Mouse (Mus musculus) hindlimb bud, embryonic 11.5 days (tissue): ENCODE measurements around the gene Smad5.
A peak's percentile ranks its signal among the peaks of the same experiment; 100 is the strongest.

Source experiments
- DNase-seq: peaks from one replicate; pipeline ENCODE4 v3.0.0-alpha.2; 2012; ENCODE audit warnings: low read depth, low spot score; ENCODE audit errors: extremely low spot score

The Smad5 gene

DNA sequence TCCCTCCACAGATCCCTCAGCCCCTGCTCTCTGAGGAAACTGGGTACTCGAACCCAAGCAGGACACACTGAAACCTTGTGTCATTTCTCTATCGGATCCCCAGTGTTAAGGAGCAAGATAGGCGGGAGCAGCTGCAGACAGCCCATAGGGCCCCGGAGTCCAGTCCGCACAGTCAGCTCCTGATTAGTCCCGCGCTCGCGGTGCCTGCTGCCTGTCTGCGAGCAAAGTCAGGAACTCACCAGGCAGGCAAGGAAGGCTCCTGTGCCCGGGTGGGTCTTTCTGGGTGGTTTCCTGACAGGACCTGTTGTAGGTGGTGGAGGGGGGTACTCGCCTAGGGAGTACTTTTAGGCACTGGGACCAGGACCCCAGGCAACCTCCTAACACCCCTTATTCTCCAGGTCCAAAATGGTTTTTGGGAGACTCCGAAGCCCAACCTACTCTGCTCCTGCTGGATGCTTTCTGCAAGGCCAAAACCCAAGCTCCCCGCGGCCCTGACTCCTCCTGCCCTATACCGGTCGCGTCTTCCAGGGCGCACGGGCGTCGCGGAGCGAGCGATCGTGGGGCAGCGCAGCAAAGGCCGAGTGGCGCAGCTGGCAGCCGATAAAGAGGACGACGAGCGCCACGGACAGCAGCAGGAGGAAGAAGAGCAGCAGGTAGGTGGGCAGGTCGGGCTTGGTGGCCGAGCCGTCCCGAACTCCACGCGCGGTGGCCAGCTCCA is 49.8 kb downstream of the Smad5 start:
- no peak for DNase-seq

DNA sequence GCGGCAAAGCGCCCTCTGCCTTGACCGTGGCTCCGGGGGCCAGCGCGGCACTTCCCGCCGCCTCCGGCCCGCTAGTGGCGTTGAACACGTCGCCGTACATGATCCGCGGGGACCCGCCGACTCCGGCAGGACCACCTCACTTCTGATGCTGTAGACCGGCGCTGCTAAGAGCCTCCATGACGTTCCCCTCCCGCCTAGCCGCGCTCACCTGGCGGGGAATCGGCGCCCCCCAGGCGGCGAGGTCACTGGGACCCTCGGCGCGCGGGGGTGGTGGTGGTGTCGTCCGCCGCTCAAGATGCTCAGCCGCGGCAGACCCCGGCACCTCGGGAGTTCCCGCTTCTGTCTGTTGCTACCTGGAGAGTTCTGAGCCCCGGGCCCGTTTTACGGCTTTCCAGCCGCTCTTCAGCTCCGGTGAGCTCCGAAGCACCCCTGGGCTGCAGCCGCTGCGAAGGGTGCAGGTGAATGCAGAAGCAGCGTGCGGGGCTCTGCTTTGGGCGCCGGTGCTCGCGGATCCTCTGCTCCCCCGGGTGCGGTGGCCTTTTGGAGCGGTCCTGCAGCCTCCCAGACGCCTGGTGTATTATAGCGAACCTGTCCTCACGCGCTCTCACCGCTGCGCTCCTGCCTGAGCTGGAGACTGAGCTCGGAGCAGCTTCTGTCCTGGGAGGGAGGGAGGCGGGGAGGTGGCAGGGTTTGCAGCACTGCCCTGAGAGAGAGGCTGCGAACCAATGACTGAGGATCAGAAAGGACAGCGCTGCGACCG is 50.6 kb downstream of the Smad5 start, which contains the start of gene Gm45623:
Gene Gm45623, minus strand, starts transcription at position 636 of the 760 bp plus-strand sequence.
- DNase-seq, result no peak

DNA sequence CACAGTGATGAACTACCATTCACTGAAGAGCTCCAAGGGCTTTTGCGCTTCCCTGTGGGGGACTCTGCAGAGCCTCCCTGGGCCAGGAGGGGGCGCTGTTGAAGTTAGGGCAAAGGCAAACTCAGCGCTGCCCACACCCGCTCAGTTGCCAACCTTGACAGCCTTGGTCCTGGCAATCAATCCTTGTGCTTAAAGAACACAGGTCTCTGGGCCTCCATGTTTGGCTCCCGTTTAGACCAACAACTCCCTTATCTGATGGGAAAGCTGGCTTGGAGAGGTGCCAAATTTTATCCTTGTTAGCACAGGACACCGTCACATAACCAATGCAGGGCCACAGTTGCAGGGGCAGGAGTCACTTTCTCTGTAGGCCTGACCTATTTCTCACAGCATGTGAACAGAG is 53.1 kb downstream of the Smad5 start:
- DNase-seq, result no peak

GRCm38 (mm10) chr13:56757201-56757600 is 54.4 kb downstream of the Smad5 start:
- DNase-seq, result no peak

DNA sequence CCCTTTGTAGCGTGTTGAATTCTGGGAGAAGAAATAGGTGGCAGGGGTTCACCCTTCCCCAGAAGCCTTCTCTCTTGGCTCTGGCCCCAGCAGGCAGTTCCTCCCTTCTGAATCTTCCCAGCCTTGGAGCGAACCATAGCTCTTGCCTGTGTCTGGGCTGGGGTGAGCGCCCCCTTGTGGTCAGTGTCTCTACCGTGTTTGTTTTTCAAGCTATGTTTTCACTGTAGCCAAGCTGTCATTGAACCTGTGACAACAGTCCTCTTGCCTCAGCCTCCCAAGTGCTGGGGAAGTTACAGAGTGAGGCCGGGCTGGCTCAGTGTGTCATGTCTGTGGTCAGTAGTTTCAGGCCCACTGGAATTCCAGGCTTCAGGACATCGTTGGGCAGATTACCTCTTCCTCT is 55.7 kb downstream of the Smad5 start:
- DNase-seq, result peak; percentile 37

DNA sequence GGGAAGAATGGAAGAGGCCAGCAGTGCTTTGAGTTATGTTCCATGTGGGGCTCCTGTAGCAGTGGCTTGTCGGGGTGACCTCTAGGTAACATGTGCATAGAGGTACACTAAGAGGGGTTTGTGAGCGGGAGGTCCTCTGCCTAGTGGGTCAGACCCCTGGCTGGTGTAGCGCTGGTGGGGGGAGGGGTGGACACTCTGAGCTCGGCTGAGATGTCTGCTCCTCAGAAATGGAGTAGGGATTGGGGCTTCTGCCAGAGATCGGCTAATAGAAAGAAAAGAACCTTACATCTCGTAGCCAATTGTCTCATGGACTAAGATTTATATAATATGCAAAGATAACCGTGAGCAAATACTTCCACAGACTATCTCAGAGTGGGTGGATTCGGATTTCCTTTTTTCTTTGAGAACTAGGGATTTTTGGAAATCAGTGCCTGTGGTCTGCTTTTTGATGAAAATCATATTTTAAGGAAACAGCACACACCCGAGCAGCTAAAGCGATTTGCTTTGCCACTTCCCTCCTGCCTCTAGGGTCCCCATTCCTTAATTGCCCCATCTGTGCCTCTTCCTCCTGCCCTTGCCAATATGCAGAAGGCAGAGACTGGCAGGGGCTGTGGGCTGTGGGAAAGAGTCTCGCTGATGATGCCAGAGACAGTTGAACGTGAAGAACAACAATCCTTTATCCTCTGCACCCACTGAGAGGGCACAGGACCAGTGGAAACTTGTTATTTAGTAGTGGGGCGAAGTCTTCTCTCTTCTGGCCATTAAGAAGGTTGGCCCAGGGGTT is 59.8 kb downstream of the Smad5 start:
- DNase-seq, result no peak

DNA sequence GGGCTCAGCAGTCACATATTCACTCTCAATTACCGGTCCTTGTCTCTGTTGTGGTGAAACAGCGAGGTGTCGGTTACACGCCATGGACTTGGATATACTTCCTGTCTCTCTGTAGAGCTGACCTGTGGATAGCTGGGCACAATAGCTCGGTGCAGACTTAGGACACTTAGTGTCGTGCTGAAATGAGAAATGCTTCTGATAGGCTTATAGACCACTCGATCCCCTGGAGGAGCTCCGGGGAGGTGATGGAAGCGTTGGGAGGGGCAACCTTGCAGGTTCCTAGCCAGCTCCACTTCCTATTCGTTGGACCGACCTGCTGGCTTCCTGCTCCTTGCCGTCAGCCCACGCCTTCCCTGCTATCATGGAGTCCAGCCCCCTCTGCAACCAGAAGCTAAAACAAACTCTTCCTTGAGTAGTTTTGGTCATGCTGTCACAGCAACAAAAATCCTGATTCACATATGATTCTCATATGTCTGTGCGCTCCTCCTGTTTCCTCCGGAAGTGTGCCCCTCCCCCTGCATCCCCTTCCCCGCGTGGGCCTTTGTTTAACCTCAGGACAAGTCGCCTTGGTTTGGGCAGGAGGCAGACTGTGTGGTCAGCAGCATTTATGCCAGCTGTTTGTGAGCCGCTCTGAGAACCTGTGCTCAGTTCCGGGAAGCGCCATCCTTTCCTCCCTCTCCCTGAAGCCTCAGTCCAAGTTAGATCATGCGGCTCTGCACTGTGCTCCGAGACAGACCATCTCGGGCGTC is 62.6 kb downstream of the Smad5 start:
- DNase-seq, result no peak

DNA sequence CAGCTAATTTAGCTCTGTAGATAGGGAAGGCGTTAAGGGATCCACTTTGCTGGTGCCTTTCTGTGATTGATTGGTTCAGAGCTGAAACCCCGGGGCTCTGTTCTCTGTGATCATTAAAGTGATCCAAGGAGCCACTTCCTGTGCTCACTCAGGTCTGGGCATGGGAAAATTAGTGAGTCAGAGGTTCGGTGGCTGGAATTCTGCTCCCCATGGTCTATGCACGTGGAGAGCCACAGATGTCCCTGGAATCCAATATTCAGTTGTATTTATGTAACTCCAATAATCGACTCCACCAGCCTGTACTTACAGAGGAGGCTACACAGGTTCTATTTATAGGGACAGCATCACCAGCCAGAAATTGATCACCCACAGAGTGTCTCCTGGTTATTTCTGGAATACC is 63.4 kb downstream of the Smad5 start:
- DNase-seq, result no peak

DNA sequence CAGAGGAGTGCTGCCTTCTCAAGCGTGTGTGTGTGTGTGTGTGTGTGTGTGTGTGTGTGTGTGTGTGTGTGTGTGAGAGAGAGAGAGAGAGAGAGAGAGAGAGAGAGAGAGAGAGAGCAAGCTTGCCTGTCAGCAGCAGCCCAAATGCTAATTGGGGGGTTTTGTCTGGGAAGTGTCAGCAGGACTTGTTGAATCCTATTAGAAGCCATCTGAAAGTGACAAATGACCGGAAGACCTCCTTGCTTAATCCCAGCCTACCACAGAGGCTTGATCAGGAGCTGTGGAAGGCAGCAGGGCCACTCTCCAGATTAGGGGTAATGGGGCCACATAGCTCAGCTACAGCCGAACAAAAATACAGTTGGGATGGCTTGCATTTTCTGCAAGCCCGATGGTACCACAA is 66.6 kb downstream of the Smad5 start:
- no peak for DNase-seq

DNA sequence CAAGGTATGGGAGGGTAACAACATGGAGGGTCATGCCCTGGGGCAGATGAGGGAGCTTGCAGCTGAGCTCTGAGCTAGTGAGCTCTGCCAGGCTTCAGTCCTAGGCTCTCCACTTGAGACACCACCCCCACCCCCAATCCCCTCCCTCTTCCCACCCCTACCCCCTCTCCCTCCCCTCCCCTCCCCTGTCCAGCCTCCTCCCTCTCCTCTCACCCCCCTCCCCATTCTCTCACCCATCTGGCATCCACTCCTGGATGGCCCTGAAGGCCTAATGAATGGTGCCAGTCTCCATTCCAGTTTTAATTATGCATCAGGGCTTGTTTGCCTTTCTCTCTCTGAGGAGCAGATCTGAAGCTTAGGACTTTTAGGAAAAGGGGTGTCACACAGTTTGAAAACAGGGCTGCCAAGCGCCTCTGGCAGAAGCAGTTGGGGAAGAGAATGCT is 67.3 kb downstream of the Smad5 start:
- DNase-seq, result no peak

DNA sequence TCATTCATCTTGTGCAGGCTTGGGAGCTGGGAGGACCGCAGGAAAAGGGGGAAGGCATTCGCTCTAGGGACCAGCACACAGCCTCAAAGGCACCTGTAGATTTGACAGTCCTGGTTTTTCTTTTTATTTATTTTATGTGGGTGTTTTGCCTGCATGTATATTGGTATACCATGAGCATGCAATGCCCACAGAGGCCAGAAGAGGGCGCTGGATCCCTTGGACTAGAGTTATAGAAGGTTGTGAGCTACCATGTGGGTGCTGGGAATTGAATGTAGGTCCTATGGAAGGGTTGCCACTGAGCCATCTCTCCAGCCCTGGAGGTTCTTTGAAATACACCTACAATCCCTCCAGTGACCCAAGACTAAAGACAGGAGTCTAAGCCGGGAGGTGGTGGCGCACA is 68.0 kb downstream of the Smad5 start:
- no peak for DNase-seq

GRCm38 (mm10) chr13:56772592-56772991 is 69.8 kb downstream of the Smad5 start:
- DNase-seq, result no peak

DNA sequence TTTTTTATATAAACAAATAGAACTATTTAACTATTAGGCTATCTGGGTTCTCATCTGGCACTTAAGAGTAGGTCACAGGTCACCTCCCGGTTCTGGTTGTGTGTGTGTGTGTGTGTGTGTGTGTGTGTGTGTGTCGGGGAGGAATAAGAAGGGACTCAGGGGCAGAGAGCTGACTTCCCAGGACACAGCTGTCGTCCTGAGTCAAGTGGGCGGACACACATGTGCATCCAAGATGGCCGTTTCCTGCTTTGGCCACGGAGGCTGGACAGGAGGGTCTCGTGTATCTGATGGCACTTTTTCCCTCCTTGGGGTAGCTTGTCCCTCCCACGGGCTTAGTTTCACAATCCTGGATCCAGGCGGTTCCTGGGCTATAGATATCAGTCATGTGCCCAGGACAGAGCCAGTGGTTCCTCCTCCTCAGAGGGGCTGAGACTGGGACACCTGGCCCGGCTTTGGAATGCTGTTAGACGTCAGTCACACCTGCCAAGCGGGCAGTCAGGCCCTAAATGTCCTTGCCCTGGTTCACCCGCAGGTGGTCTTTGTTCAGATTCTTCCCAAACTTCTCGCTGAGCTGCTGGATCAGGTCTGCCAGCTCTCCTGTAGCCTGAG is 70.6 kb downstream of the Smad5 start:
- no peak for DNase-seq

GRCm38 (mm10) chr13:56774304-56774703 is 71.5 kb downstream of the Smad5 start:
- DNase-seq, result no peak

- DNase-seq, result no peak
Observed at GRCm38 (mm10) chr13:56780746-56781469, 78.1 kb downstream of the Smad5 start.

- DNase-seq, result no peak
Observed at GRCm38 (mm10) chr13:56781697-56782096, 78.9 kb downstream of the Smad5 start.

DNA sequence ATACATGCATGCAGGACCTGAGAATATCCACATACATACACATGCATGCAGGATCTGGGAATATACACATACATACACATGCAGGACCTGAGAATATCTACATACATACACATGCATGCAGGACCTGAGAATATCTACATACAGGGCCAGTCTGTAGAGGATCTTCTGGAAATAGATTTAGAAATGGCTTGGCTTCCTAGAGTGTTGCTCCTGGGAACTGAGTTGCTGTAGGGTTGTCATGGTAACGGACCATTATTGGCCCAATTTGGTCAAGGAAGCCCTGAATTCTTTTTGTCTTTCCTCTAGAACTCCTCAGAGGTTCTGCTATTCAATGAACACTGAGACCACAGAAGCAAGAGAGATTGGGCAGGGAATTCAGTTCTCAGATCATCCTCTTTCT is 79.8 kb downstream of the Smad5 start:
- DNase-seq, result no peak

- no peak for DNase-seq
Observed at GRCm38 (mm10) chr13:56790683-56791082, 87.9 kb downstream of the Smad5 start.
